Mouse (Mus musculus) ES-E14 (cell line): ENCODE measurements around the gene Ube2z. TPM values are rescaled to one million over a fixed set of nuclear protein-coding genes. Genes with fewer than 3 reads are reported as not detected.

Experiments used
- DNase-seq: peaks from one replicate; pipeline ENCODE4 v3.0.0-alpha.2; 2013; ENCODE audit warnings: low read depth, low spot score
- H3K27ac ChIP-seq: 2 replicates; pipeline ENCODE4 v1.5.1; 2012; ENCODE audit warnings: low read depth, mild to moderate bottlenecking, low read length, moderate library complexity, mixed read lengths; ENCODE audit not compliant: poor library complexity, insufficient read depth, severe bottlenecking
- H3K36me3 ChIP-seq: 2 replicates; pipeline ENCODE4 v1.6.1; 2012; ENCODE audit warnings: mild to moderate bottlenecking, low read length, moderate library complexity, mixed read lengths; ENCODE audit not compliant: control insufficient read depth, poor library complexity, insufficient read depth, severe bottlenecking
- H3K4me1 ChIP-seq, 2 experiments: fragments of 150-350 bp in 1 of 2; sonication (generic) in 1 of 2; 2 replicates each; pipeline ENCODE4 v1.6.1; 2012; ENCODE audit warnings: low read length in 2 of 2, mild to moderate bottlenecking in 1 of 2, mixed read lengths in 1 of 2; ENCODE audit not compliant: control insufficient read depth in 2 of 2, insufficient read depth in 2 of 2, poor library complexity in 1 of 2
- H3K4me3 ChIP-seq, 2 experiments: fragments of 150-350 bp in 1 of 2; sonication (generic) in 1 of 2; 2 replicates each; pipeline ENCODE4 v1.5.1; 2012; ENCODE audit warnings: low read length in 2 of 2, low read depth in 1 of 2, mild to moderate bottlenecking in 1 of 2, mixed read lengths in 1 of 2; ENCODE audit not compliant: insufficient read depth in 1 of 2, poor library complexity in 1 of 2, severe bottlenecking in 1 of 2
- H3K9ac ChIP-seq: 2 replicates; pipeline ENCODE4 v1.6.1; 2012; ENCODE audit warnings: low read depth, mild to moderate bottlenecking, low read length, mixed read lengths; ENCODE audit not compliant: poor library complexity, insufficient read depth, severe bottlenecking
- H3K9me3 ChIP-seq: fragments of 150-350 bp; sonication (generic); 2 replicates; pipeline ENCODE4 v1.6.1; 2012; ENCODE audit warnings: low read depth, mild to moderate bottlenecking, low read length; ENCODE audit not compliant: control insufficient read depth, insufficient read depth
- CHD2 ChIP-seq: IDR thresholded peaks from 2 replicates; pipeline ENCODE4 v1.6.1; 2014; ENCODE audit warnings: mild to moderate bottlenecking, low read depth, low read length, inconsistent platforms
- HCFC1 ChIP-seq: IDR thresholded peaks from 2 replicates; pipeline ENCODE4 v1.6.1; 2012; ENCODE audit warnings: low read length, inconsistent platforms, borderline replicate concordance; ENCODE audit not compliant: insufficient read depth
- MAFK ChIP-seq: IDR thresholded peaks from 2 replicates; pipeline ENCODE4 v1.6.1; 2014; ENCODE audit warnings: mild to moderate bottlenecking, low read depth, low read length, inconsistent platforms; ENCODE audit not compliant: insufficient read depth
- ZC3H11A ChIP-seq: IDR thresholded peaks from 2 replicates; pipeline ENCODE4 v1.6.1; 2012; ENCODE audit warnings: low read depth, mild to moderate bottlenecking, inconsistent platforms, low read length, borderline replicate concordance
- ZNF384 ChIP-seq: IDR thresholded peaks from 2 replicates; pipeline ENCODE4 v1.6.1; 2012; ENCODE audit warnings: low read depth, low read length, inconsistent platforms
- in situ Hi-C, 2 experiments: fragments of 600-800 bp; cut with MboI; formaldehyde crosslinking; loops; one replicate each; pipeline ENCODE4 v1.15.1; 2025; ENCODE audit warnings: low sequenced_read_pairs in 2 of 2, inconsistent platforms in 1 of 2; ENCODE audit not compliant: unreplicated experiment in 2 of 2
- total RNA-seq: library from RNA; depleted of rRNA; stranded (reverse); fragments of 300-350 nt; gene quantifications from 2 replicates; pipeline ENCODE4 v1.2.3, GENCODE M21; 2012

Gene Ube2z
- total RNA-seq, 1 experiment, result 75.9 TPM

DNA sequence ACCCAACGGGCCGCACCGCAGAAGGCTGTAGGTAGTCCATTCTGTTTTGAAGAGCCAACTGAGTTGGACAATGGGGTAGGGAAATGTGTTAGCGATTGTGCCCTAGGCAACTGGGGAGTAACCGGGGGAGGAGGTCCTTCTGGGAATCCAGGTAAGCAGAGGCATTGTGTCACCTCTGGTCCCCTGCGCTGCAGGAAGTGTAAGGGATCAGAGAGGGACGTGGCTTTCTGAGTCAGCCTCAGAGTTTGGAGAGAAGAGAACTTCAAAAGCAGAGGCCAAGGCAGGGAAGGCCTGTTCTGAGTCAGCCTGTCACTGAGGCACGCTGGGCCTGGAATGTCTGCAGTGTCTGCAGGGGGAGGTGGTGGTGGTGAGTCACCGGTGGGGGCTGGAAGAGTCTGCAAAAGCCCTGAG, 47.2 kb downstream of the Ube2z start:
- H3K36me3 ChIP-seq, result no peaks in the 10 kb centered on the region
- H3K9ac ChIP-seq, result 0 out of 2 replicates have a peak overlapping the region, but pooled peaks have one; percentile 26
- H3K4me3 ChIP-seq, result peak overlapping the region; percentile 5 to 20; a peak in 1 of 4 replicates
- peak; percentile 77 for DNase-seq
- TF ChIP-seq HCFC1 (0 out of 2 replicates have a peak, but pooled peaks have one; percentile 26), MAFK (0 out of 2 replicates have a peak, but pooled peaks have one; percentile 13), ZNF384 (no peak), CHD2 (no peak), ZC3H11A (no peak)
- in situ Hi-C loops, result no loop called here
- no peaks in the 10 kb centered on the region for H3K9me3 ChIP-seq
- H3K27ac ChIP-seq, result peak overlapping the region; percentile 97
- H3K4me1 ChIP-seq, result peaks cover 4 to 31% of the 10 kb centered on the region in 2 experiments

- TF ChIP-seq HCFC1, result no peak
- no peak for TF ChIP-seq ZNF384
- TF ChIP-seq MAFK, result no peak
- no peak for TF ChIP-seq CHD2
- no peak for DNase-seq
- peaks cover 8 to 24% of the 10 kb centered on the region in 2 experiments for H3K4me1 ChIP-seq
Measured at GRCm38 (mm10) chr11:96015421-96015820, 49.8 kb downstream of the Ube2z start.

DNA sequence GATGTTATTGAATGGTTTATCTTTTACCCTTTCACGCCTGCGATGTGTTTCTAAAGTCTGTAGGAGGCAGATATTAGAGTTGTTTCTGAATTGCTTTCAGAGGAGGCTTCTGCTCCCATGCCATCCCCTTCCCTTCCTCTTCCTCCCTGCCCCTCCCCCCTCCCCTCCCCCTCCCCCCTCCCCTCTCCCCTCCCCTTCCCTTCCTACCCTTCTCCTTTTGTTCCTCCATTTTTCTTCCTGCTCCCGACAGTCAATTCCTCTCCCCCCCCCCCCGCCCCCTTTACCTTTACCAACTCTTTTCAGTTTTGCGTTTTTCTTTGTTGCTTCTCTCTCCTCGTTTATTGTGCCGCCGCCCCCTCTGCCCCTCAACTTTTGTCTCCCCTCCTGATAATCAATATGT, 53.2 kb downstream of the Ube2z start:
- H3K36me3 ChIP-seq, result no peaks in the 10 kb centered on the region
- H3K9ac ChIP-seq, result no peak overlapping the region
- peaks cover 12 to 13% of the 10 kb centered on the region in 2 experiments for H3K4me1 ChIP-seq
- in situ Hi-C loops, result no loop called here
- TF ChIP-seq ZNF384 (no peak), MAFK (no peak), ZC3H11A (no peak), CHD2 (no peak), HCFC1 (no peak)
- DNase-seq, result no peak
- no peaks in the 10 kb centered on the region for H3K9me3 ChIP-seq
- H3K4me3 ChIP-seq, result no peak overlapping the region
- no peak overlapping the region for H3K27ac ChIP-seq

More at GRCm38 (mm10) chr11:96015421-96015820, 49.8 kb downstream of the Ube2z start:
- Histone ChIP-seq H3K9me3 (no peaks in the 10 kb centered on the region), H3K27ac (no peak overlapping the region), H3K36me3 (no peaks in the 10 kb centered on the region), H3K9ac (no peak overlapping the region), H3K4me3 (no peak overlapping the region)
- in situ Hi-C loops, result no loop called here

- TF ChIP-seq ZNF384 (no peak), ZC3H11A (no peak), CHD2 (no peak), HCFC1 (no peak), MAFK (no peak)
- Histone ChIP-seq H3K4me1 (peaks cover 0 to 10% of the 10 kb centered on the region in 2 experiments; a peak in 2 of 4 replicates), H3K9me3 (no peaks in the 10 kb centered on the region), H3K36me3 (no peaks in the 10 kb centered on the region; the same call in 1 of the 2 replicates), H3K27ac (peak overlapping the region; percentile 29; the same call in 1 of the 2 replicates), H3K4me3 (peak overlapping the region in 1 of 2 experiments; percentile 82; a peak in 1 of 4 replicates), H3K9ac (no peak overlapping the region)
- in situ Hi-C loops, result no loop called here
- DNase-seq, result no peak
Measured at GRCm38 (mm10) chr11:96008827-96009226, 56.4 kb downstream of the Ube2z start.
